Mouse (Mus musculus) spleen, postnatal 4 days (tissue): ENCODE measurements around the gene Prkn.

ENCODE experiments used
- DNase-seq, 2 experiments: peaks; one replicate each; pipeline ENCODE4 v3.0.0; 2022; ENCODE audit warnings: low spot score in 2 of 2

Prkn gene

DNA sequence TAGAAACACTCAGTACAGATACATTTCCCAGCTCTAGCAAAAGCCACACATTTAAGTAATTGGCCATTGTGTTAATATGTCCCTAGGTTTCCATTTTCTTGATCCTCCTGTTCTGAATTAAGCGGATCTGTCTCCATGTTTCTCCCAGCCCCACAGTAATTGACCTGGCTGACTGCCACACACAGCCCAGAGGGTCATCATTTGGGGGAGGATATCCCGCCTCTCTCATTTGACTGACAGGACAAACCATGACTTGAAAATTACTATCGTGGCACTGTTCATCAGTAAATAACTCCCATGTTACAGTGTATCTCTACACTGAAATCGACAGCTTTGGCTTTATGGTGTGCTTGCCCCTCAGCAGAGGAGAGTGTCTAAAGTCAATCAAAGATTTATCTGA is 146.9 kb downstream of the Prkn start:
- no peak for DNase-seq

- no peak for DNase-seq
These were observed 157.1 kb downstream of the Prkn start for GRCm38 (mm10) chr17:10997291-10997690.

- DNase-seq, result no peak
These were observed 183.2 kb downstream of the Prkn start for GRCm38 (mm10) chr17:11023371-11023770.

DNA sequence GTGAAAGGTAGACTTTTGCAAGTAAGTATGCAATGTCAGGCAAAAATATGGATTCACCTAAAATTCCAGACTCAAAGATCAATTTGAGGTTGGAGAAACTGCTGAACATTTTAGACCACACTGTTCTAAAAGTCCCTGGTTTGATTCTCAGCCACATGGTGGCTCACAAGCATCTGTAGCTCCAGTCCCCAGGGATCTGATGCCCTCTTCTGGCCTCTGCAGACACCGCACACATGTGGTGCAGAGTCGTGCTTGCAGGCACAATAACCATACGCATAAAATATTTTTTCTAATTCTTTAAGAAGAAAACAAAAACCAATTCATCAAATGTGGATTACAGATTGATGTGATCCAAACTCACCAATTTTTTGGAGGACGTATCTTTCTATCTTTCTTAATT is 189.2 kb downstream of the Prkn start:
- DNase-seq, result no peak

DNA sequence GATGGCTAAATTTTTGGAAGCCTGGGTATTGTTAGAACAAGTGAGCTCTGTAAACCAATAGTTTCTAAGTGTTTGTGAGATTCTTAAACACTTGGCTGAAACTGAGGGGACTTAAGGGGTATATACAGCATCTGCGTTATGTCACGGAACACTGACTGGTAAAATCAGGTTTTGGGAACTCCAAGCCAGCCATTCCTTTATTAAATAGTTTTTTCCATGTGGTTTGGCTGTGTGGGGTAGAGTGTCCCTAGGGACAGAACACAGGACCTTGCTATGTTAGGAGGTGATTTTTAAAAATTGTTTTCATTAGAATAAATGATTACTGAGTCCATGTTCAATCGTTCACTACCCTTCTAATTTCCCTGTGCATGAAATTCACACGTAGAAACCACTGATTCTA is 190.8 kb downstream of the Prkn start:
- no peak for DNase-seq

DNA sequence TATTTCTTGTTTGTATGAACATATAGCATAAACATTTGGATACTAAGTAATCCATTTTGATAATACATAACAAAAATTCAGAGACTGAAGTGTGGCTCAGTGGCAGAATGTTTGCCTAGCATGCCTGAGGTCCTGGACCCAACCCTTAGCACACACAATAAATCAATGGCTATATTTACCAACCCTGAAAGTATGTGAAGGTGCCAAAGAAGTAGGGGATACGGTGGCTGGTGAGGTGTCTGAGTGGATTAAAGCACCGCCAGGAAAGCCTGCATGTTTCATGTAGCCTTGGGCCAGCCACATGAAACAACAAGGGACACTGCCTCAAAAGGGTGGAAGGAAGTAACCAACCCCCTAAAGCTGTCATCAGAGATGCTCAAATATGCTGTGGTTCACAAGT is 192.2 kb downstream of the Prkn start:
- no peak for DNase-seq

DNA sequence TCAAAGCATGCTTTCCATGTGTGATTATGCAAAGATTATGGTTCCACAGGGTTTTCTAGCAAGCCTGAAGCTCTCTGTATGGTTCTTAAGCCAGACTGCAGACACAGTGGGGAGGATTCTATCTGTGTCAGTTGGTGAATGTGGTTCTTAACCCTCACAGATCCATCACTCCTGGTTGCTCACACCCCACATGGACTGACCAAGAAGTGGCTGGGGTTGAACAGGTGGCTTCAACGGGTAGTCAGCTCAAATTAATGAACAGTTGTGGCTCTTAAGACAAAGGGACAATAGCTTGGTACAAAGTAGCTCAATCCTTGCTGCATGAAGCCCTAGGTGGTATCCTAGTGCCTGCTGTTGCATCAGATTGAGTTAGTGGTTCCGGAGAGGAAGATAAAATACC is 193.4 kb downstream of the Prkn start:
- no peak for DNase-seq

- no peak for DNase-seq
These were observed 198.1 kb downstream of the Prkn start for GRCm38 (mm10) chr17:11038272-11038671.

- DNase-seq, result no peak
These were observed 218.8 kb downstream of the Prkn start for GRCm38 (mm10) chr17:11058986-11059385.

GRCm38 (mm10) chr17:11067076-11067703 is 227.0 kb downstream of the Prkn start:
- DNase-seq, result no peak

DNA sequence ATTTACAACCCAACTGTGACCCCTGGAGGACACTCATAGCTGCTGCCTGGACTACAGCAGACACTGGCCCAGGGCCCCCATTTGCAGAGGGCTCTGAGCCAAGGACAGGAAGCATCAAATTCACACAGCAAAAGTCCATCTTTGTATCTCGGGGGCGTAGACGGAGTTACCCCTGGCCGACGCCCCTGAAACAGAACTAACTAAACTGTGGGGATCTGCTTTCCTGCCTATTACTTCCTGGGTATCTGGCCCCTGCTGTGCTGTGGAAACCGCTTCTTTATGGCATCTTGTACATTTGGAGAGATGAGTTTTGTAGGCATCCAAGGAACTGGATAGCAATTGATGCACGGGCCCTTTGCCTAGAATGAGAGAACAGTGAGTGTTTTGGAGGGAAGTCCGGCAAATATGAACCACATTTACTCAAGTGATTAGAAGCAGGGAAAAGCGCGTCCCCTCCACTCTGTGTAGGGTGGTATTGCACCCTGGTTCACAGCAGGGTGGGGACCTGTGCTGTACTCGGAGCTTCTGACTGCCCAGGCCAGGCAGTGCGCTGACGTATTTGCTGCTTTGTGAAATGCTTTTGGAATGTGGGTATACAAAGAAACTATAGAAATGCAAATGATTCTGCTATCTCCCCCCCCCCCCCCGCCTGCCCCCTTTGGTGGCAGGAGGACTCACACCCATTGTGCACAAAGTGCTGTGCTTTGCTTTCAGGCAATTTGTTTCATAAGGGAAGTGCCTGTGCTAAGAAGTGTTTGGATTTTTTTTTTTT is 227.7 kb downstream of the Prkn start:
- DNase-seq, result no peak

- DNase-seq, result no peak
These were observed 230.8 kb downstream of the Prkn start for GRCm38 (mm10) chr17:11070996-11071395.

DNA sequence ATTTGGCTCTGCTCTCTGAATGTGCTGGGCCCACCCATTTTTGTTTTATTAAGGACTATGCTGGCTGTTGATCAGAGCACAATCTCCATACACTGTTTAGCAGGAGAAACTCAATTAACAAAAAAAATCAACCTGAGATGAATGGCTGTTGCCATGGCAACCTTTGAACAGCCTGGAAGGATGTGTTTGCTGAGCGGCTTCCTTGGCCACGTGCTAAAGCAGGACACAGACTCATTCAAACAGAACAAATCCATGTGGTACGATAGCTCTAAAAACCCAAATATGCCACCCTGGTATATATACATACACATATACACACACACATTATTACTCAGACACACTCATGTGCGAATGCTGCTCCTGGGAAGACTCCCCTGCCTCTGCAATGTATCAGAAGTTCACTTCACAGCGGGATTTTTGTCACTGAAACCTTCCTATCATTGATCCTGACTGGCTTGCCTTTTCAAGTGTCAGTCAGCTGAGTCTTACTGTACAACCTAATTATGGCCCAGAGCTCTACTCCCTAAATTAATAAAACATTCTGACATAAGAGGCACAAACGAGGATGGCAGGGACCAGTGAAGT is 236.2 kb downstream of the Prkn start:
- no peak for DNase-seq

DNA sequence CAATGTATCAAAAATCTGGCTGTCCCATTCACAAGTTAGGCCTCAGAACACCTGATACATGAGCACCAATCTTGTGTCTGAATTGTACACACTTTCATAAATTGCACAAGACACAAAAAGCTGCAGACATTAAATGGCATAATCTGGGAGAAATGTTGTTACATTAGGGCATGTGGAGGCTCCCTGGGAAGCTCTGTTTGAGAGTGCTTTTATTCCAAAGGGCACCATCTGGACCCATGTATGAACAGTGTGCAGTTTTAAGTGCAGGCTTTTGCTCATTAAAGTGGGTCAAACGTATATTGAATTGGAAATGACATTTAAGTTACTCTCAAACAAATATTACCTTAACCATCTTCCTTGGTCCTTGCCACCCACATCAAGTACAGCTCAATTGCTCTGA is 246.3 kb downstream of the Prkn start:
- no peak for DNase-seq

- no peak for DNase-seq
These were observed 246.9 kb downstream of the Prkn start for GRCm38 (mm10) chr17:11087088-11087487.

- DNase-seq, result no peak
These were observed 247.6 kb downstream of the Prkn start for GRCm38 (mm10) chr17:11087823-11088222.

- DNase-seq, result no peak
These were observed 249.2 kb downstream of the Prkn start for GRCm38 (mm10) chr17:11089361-11089760.

- DNase-seq, result no peak
These were observed 252.7 kb downstream of the Prkn start for GRCm38 (mm10) chr17:11092900-11093299.

DNA sequence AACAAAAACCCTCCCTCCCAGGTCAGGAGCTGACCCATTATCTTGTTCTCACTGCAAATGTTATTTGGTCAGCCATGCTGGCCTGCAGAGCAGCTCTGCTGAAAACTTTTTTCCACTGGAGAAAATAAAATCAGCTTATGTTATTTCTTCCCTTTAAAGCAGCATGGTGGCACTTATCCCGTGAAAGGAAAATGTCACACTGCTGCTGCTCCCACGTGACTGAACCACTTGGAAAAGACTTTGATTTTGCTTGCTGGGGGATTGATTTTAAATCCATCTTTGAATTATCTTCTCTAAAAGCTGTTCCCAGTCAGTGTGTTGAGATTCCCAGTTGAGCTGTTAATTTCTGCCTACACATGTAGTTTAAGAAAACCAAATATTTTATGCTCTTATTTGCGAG is 253.1 kb downstream of the Prkn start:
- DNase-seq, result no peak

GRCm38 (mm10) chr17:11107007-11107406 is 266.8 kb downstream of the Prkn start:
- no peak for DNase-seq

- no peak for DNase-seq
These were observed 267.7 kb downstream of the Prkn start for GRCm38 (mm10) chr17:11107916-11108315.

DNA sequence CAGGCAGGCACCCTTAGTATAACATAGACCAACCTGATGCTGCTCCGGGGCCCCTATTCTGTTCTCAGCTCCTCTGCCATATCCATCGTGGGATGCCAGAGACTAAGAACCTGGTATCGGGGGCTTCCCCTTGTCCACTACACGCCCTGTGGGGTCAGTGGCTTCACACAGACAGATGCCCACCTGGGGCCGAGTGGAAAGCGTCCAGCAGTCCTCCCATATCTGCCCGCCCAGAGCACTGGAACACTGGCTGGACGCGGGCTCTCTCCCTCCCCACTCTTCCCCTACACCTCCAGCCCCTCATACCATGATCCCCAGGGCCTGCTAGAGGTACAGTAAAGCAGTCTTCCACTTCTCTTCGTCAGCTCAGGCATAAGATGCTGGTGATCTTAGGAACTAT is 277.3 kb downstream of the Prkn start:
- no peak for DNase-seq

- no peak for DNase-seq
These were observed 283.9 kb downstream of the Prkn start for GRCm38 (mm10) chr17:11124048-11124447.
